Mouse (Mus musculus) left cerebral cortex, adult 18-20 months (tissue): ENCODE results near the gene Tmem132d. TPM values are rescaled to one million over a fixed set of nuclear protein-coding genes. Genes with fewer than 3 reads are reported as not detected.

ENCODE experiments used
- DNase-seq, 2 experiments: peaks; one replicate each; pipeline ENCODE4 v3.0.0; 2021 to 2022; ENCODE audit warnings: low spot score in 2 of 2, mixed read lengths in 1 of 2
- total RNA-seq, 2 experiments: library from RNA; stranded (reverse); gene quantifications; 2 replicates each; pipeline ENCODE4 v1.2.3; 2021

The Tmem132d gene
- total RNA-seq, 2 experiments from 2014 or later, result 56.3 to 65.6 TPM

- DNase-seq, result peak in 1 of 2 experiments; percentile 38
Observed at GRCm38 (mm10) chr5:128235611-128236010, 197.3 kb downstream of the Tmem132d start.

GRCm38 (mm10) chr5:128233101-128233500 lies 199.8 kb downstream of the Tmem132d start:
- no peak for DNase-seq

DNA sequence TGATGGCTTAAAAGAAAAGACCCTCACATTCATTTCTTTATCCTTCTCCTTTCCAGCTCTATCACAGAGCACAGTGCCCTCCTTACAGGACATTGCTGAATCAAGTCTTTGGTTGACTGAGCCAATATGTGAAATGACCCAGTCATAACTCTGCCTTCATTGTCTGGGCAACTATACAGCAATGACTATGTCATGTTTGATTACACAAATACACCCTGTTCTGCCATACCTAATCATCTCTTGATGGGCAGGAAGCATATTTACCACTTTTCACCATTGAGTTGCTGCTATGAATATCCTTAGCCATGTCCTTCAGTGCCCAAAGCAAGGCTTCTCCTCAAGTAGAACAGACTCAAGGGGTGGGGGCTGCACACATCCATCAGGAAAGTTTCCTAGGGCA lies 214.6 kb downstream of the Tmem132d start:
- DNase-seq, result no peak

DNA sequence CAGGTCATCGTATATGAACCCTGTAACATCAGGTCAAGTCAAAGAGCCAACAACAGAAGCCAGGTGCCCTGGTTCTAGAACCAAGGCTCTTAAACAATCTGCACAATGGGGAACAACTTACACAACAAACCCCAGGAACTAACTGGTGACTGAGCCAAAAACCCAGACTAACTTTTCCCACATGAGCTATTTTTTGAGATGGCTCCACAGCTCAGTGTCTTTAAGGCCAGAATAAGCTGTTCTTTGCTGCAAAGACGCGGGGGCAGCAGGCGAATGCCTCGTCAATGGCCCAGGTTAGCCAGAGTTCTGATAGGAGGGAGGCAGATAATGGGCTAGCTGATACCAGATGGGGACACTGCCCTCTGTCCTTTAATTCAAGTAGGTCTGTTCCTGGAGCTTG lies 221.8 kb downstream of the Tmem132d start:
- peak in 1 of 2 experiments; percentile 32 for DNase-seq

DNA sequence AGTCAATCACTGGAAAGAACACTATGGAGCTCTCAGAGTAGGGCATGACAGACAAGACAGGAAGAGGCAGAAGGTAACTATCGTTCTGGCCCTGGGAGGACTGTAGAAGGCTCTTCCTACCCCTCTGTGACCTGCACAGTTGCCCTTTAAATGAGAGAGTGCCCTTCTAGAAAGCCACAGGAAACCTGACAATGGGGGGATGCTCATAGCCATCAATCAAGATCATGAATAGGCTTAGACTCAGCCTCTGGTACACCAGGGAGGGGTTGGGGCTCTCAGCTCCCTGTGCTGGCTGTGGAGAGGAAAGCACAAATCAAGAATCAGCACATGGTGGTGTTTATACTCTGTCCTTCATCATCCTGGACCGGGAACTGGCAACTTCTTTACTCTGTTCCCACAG lies 227.2 kb downstream of the Tmem132d start:
- DNase-seq, result no peak

GRCm38 (mm10) chr5:128204685-128205320 lies 228.1 kb downstream of the Tmem132d start:
- DNase-seq, result peak in 1 of 2 experiments; percentile 13

- DNase-seq, result peak; percentile 19 to 39
Observed at GRCm38 (mm10) chr5:128203879-128204581, 228.8 kb downstream of the Tmem132d start.

DNA sequence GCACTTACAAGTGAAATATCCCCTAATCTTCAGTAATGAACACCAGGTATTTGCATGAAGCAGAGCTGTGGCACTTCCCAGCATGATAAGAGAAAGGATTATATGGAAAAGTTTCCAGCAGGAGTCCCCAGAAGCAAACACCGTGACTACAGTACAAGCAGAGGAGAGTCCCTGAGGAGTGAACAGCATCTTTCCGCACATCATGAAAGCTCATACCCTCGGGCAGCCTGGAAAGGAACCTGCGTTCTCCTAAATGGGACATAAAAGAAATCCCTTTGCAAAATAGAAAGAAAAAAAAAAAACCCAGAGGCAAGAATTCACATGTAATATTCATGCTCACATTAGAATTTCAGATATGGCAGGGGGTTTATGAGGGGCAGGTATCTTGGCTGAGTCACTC lies 238.8 kb downstream of the Tmem132d start:
- no peak for DNase-seq

GRCm38 (mm10) chr5:128192485-128193055 lies 240.3 kb downstream of the Tmem132d start:
- DNase-seq, result no peak

- DNase-seq, result no peak
Observed at GRCm38 (mm10) chr5:128191710-128192109, 241.2 kb downstream of the Tmem132d start.

DNA sequence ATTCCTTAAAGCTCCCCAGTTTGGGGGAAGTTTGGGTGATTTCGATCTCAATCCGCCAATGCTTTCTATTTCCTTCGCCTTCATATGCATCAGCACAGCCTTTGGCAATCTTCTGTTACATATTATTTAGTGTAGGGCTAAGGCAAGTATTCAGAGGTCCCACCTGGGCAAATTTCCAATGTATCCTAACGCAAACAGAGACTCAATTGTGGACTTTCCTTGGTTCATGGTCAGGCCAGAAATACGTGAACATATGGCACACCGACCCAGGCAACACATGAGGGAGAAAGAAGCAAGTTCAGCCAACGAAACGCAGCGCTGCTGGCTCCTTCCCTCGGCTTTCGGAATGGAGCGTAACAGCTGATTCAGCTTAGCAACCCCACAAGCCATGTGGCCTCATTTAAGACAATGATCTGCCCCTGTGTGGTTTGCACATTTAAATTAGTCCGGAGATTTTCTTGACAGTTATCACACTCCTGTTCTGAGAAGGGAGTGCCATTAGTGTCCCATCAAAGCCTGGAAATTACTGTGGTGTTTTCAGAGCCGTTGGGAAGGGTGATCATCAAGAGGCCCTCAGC lies 242.5 kb downstream of the Tmem132d start:
- DNase-seq, result no peak

DNA sequence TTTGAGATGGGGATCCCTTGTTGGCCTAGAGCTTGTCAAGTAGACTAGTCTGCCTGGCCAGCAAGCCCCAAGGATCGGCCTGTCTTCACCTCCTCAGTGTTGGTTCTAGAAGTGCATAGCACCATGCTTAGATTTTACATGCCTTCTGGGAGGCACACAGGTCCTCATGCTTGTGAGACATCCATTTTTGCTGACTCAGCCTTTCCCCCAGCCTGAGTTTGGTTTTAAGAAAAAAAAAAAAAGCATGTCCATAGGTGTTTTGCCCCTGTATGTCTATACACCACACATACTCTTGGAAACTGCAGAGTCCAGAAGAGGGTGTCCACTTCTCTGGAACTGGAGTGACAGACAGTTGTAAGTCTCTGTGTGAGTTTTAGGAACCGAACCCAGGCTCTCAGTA lies 256.6 kb downstream of the Tmem132d start:
- DNase-seq, result no peak

DNA sequence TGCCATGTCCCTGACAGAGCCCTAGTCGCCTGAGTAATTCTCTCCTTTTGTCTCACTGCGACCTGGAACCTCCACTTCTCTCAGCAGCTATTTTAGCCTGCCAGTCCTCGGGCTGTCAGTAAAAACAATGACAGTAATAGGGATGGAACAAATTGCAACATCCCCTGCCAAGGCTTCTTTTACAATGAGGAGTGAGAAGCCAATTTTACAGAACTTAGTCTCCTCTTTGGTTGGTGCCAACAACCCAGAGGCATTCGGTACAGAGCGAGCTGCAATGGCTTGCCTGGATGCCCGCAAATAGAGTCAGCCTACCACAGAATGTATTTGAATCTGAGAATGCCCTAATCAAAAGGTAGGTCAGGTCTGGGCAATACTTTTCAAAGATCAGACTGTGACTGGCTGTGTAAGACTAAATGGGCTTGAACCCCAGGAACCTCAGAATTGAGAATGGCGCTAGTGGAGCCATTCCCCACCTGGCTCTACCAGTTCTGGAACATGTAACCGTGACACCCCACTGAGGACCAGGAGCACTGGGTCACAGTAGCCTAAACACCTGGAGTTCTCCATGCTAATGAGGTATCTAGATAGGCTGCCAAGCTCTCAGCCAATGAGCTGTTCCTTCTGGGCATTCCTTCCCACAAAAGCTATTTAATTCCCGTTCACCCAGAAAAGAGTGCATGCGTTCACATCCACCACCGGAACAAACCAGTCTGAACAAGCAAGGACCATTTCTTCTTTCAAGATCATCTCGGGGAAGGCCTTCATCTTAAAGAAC lies 273.8 kb downstream of the Tmem132d start:
- DNase-seq, result no peak

GRCm38 (mm10) chr5:128151461-128151860 lies 281.4 kb downstream of the Tmem132d start:
- no peak for DNase-seq

DNA sequence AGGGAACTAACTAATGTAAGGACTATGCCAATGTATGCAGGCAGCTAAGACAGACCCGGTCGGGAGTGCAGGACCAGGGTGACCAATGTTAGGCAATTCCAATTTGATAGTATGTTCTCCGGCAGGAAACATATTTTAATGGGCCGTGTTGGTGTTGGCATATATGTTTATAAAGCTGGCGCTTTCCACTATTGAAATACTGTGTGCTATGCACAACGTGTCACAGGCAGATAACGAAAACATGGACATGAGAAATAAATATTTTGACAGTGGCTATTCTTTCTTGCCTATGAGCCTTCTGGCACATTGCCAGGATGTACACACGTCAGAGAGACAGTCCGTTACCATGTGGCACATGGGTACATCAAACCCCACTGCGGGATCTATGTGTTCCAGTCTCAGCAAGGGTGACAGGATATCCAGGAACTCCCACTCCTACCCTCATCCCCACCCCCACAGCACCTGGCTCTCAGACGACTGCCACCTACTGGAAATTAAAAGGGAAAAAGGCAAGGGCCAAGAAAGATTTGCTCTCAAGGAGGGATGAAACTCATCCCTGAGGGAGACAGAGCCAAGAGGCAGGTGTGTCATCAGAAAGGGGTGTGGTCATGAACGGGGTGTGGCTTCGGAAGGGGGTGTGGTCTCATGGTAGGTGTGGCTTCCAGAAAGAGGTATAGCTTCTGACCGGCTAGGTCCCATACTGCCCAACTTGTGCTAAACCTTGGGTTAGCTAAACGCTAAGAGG lies 285.8 kb downstream of the Tmem132d start:
- no peak for DNase-seq

GRCm38 (mm10) chr5:128144799-128145198 lies 288.1 kb downstream of the Tmem132d start:
- DNase-seq, result peak in 1 of 2 experiments; percentile 33

DNA sequence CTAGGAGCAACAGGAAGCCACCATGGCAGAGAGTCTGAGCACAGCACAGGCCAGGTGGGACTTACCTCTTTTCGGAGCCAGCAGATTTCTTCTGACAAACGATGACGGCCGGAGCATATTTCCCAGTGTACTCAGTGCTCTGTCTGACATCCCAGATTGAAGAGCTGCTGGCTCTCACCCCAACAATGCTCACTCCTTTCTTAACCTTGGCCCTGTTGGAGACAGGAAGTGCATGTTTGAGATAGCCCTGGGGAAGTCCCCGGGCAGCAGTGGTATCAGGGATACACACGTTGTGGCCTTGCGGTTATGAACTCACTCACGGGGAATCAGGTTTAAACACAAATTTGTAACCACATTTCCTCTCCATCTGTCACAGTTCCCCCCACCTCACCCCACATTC lies 296.1 kb downstream of the Tmem132d start:
- DNase-seq, result no peak

- DNase-seq, result no peak
Observed at GRCm38 (mm10) chr5:128122656-128123055, 310.2 kb downstream of the Tmem132d start.

GRCm38 (mm10) chr5:128119171-128119570 lies 313.7 kb downstream of the Tmem132d start:
- no peak for DNase-seq

GRCm38 (mm10) chr5:128113107-128113506 lies 319.8 kb downstream of the Tmem132d start:
- no peak for DNase-seq

GRCm38 (mm10) chr5:128112518-128112917 lies 320.4 kb downstream of the Tmem132d start:
- no peak for DNase-seq
